In the genomic region with DNA sequence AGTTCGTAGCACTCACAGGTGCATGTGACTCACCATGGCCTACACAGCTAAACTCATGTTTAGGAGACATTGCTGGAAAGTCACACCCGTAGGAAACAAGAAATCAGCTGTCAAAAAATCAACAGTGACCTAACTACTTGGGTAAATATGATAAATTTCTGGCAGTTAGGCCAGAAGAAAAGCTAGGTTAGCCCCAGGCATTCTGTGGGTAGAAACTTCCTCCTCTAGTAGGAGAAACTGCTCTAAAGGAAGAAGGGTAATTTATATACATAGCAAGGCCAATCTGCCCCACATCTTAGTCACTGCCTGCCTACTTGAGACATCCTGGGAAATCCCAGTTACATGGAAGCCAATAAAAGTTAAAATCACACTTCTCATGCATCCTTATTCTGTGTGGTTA, we compare ENCODE assay signal across 29 mouse cellular contexts.
A peak's percentile ranks its signal among the peaks of the same experiment; 100 is the strongest.
DNase-seq lines count a peak whose midpoint lies in the region; ATAC-seq lines count a peak whose summit lies in the region.
"Had no signal": no experiment of that assay in that cellular context is flagged by ENCODE, and none has a peak within 500 bp of the region (broad histone marks: within the 10 kb centered on the region; RNA-seq: fewer than 3 reads in every experiment).

No protein-coding gene starts in this region.

- H3K9me3 ChIP-seq in megakaryocyte, embryonic 14.5 days = no peaks in the 10 kb centered on the region
- H3K9me3 ChIP-seq: embryonic facial prominence, embryonic 13.5 days; forebrain, embryonic 12.5 days; hindbrain, embryonic 12.5 days; limb, embryonic 12.5 days; midbrain, embryonic 12.5 days; neural tube, embryonic 12.5 days had no signal

- no peak for ATAC-seq in megakaryocyte, adult 5-6 weeks (ENCODE audit: poor library complexity, severe bottlenecking)
- ATAC-seq: inflammation-experienced regulatory T-cells, adult 6 months; liver, postnatal 0 days had no signal

- H3K4me1 ChIP-seq in megakaryocyte, embryonic 14.5 days = peaks cover 94% of the 10 kb centered on the region
- no peaks in the 10 kb centered on the region for H3K4me1 ChIP-seq in brown adipose tissue, adult 24 weeks (ENCODE audit: control insufficient read depth, insufficient read depth, insufficient read length, low read length)
- H3K4me1 ChIP-seq: embryonic facial prominence, embryonic 13.5 days; forebrain, embryonic 12.5 days; hindbrain, embryonic 12.5 days; limb, embryonic 12.5 days; neural tube, embryonic 12.5 days had no signal

- H3K27ac ChIP-seq in brown adipose tissue, adult 24 weeks (replicated peaks; ENCODE audit: low read depth, low read length) = peak overlapping the region; percentile 52; the same call in 1 of the 2 replicates
- peak overlapping the region; percentile 81 for H3K27ac ChIP-seq in macrophage
- H3K27ac ChIP-seq: embryonic facial prominence, embryonic 13.5 days; forebrain, embryonic 12.5 days; hindbrain, embryonic 12.5 days; layer of hippocampus, adult 2 months; limb, embryonic 12.5 days; midbrain, embryonic 12.5 days; neural tube, embryonic 12.5 days had no signal

- no peak for DNase-seq in spleen, postnatal 36 days (ENCODE audit: low spot score in 2 of 2)
- no peak for DNase-seq in thymus, postnatal 14 days
- DNase-seq in heart, postnatal 36 days = no peak
- DNase-seq in adrenal gland, adult (ENCODE audit: inconsistent age in 2 of 2, low spot score in 1 of 2) = no peak
- DNase-seq: adrenal gland, postnatal 36 days; cerebellum, adult 18-20 months; cerebellum, postnatal 25 days; embryo, embryonic 11 days; gastrocnemius, postnatal 10 days; kidney, adult 9 months; kidney, postnatal 25 days; liver, postnatal 0 days; right cerebral cortex, postnatal 14 days; spleen, adult 18-20 months; thymus, adult 18-20 months; thymus, postnatal 4 days had no signal

- H3K36me3 ChIP-seq in megakaryocyte, embryonic 14.5 days (replicated peaks; ENCODE audit: low read length) = no peaks in the 10 kb centered on the region
- H3K36me3 ChIP-seq in macrophage (ENCODE audit: inconsistent target) = no peaks in the 10 kb centered on the region
- H3K36me3 ChIP-seq: embryonic facial prominence, embryonic 13.5 days; forebrain, embryonic 12.5 days; hindbrain, embryonic 12.5 days; limb, embryonic 12.5 days; midbrain, embryonic 12.5 days; neural tube, embryonic 12.5 days had no signal

- WGBS in macrophage (ENCODE audit: missing documents) = 22% methylated on average over 2 of the region's 2 CpGs

- peak overlapping the region; percentile 83 for H3K4me3 ChIP-seq in megakaryocyte, embryonic 14.5 days (replicated peaks)
- no peak overlapping the region for H3K4me3 ChIP-seq in brown adipose tissue, adult 24 weeks (ENCODE audit: insufficient read depth, low read depth, low read length)
- H3K4me3 ChIP-seq in macrophage (ENCODE audit: inconsistent target) = peak overlapping the region; percentile 18
- H3K4me3 ChIP-seq: embryonic facial prominence, embryonic 13.5 days; erythroblast, embryonic 14.5 days; forebrain, embryonic 12.5 days; hindbrain, embryonic 12.5 days; layer of hippocampus, adult 2 months; limb, embryonic 12.5 days; midbrain, embryonic 12.5 days; neural tube, embryonic 12.5 days had no signal

- peaks cover 33% of the 10 kb centered on the region for H3K79me2 ChIP-seq in macrophage (ENCODE audit: inconsistent target)

- intact Hi-C loops in heart, postnatal 36 days (cut with DNase I) = no loop called here

- H3K27me3 ChIP-seq in megakaryocyte, embryonic 14.5 days (replicated peaks) = no peaks in the 10 kb centered on the region
- H3K27me3 ChIP-seq: embryonic facial prominence, embryonic 13.5 days; forebrain, embryonic 12.5 days; hindbrain, embryonic 12.5 days; limb, embryonic 12.5 days; midbrain, embryonic 12.5 days; neural tube, embryonic 12.5 days had no signal
